Mouse (Mus musculus) urinary bladder, postnatal 25 days (tissue): Measurements from ENCODE around the gene Pglyrp3.
"Not testable (repeated sequence)": the region's sequence is repeated elsewhere in the genome, so short reads cannot be mapped to it uniquely, and the experiment has no call there.

Source experiments
- DNase-seq: peaks from one replicate; pipeline ENCODE4 v3.0.0; 2022; ENCODE audit warnings: low spot score

Gene Pglyrp3

DNA sequence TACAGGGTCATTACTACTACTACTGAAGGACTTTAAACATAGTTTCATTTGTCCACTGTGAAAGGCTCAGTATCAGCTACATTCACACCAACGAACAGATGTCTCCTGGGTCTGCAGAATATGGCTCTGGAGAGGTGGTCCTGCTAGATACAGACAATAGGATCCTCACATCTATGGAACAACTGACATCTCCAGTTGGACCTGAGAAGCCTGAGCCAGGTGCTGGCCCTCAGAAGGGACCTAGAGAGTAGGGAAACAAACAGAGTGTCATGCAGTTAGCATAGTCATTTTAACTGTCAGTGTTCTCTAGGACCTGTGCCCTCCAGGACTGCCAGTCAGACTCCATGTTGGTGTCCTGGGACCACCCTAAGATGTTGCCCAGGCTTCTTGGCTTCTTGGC, at the start of gene Pglyrp3:
Gene Pglyrp3 (plus strand): TSS at position 301 of the 400 bp plus-strand sequence.
- DNase-seq = no peak

DNA sequence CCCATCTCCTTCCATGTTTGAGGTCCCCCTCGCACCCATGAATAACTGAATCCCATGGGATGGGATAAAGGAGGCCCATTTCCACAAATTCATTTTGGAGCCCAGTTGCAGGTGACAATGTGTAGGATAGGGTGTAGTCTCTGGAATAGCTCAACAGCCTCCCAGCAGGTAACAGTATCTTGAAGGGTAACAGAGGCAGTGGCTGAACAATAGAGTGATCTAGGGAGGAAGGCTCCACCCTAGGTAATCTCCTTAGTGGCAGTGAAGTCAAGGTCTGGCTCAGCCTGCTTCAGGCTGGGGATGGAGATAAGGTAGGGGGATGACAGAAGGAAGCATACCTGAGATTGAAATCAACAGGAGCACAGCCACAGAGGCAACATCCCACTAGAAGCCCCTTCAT, 3.4 kb upstream of the Pglyrp3 start:
- no peak for DNase-seq

DNA sequence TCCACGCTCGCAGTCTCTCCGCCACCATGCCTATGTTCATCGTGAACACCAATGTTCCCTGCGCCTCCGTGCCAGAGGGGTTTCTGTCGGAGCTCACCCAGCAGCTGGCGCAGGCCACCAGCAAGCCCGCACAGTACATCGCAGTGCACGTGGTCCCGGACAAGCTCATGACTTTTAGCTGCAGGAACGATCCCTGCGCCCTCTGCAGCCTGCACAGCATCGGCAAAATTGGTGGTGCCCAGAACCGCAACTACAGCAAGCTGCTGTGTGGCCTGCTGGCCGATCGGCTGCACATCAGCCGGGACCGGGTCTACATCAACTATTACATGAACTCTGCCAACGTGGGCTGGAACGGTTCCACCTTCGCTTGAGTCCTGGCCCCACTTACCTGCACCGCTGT, 10.2 kb downstream of the Pglyrp3 start:
- not testable (repeated sequence) for DNase-seq

DNA sequence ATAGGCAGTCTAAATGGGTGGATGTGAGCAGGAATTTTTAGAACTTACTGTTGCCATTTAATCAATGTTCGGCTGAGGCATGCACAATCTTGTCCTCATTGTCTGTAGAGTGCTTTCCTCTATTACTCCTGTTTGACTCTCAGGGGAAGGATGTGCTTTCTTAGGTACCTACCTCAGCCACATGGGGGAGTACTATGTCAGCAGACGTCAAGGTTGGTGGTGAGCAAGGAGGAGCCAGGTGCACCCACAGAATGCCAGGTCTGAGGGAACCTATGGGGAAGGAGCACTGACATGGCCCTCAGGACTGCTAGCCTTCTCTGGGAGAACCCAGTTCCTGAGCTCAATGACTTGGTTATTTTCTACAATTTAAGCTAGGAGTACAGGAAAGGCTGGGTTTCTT, 18.8 kb downstream of the Pglyrp3 start:
- no peak for DNase-seq

DNA sequence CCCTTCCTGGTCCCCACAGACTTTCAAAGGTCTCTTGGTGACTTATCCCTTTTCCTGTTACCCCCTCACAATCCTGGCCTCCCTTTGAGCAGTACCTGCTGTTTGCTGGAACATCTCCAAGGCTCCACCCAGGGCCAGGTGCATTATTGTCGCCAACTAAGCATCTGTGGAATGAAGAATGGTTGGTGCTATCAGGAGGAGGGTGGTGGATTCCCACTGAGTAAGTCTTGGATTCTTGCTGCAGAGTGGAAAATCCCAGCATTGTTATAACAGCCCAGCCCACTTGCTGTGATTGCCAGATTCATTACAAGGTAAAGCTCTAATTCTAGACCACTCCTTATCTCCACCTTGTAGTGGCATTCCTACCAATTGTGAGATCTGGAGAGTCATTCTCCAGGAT, 19.5 kb downstream of the Pglyrp3 start:
- DNase-seq = no peak

DNA sequence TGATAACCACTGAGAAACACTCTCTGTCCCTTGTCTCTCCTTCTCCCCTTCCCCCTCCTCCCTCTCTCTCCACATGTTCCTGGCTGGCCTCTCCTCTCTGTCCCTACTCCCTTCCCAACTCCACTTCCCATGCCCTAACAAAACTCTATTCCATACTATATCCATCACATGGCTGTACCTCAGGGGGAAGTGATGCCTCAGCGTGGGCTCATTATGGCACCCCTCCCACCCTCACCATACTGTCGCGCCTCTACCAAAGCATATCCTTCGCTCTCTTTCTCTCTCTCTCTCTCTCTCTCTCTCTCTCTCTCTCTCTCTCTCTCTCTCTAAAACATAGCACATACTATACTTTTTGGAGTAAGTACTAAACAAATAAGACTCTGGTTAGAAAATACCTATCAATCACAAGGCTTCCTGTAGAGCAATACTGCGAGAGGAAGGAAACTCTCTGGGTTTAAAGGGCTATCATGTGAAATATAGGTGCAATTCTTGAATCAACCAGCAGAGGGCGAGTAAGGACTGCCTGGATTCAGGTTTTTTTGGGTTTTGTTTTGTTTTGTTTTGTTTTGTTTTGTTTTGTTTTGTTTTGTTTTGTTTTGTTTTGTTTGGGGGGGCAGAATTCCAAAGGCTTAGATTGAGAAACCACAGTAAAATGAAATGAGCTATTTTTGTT, 36.1 kb downstream of the Pglyrp3 start:
- DNase-seq = no peak

DNA sequence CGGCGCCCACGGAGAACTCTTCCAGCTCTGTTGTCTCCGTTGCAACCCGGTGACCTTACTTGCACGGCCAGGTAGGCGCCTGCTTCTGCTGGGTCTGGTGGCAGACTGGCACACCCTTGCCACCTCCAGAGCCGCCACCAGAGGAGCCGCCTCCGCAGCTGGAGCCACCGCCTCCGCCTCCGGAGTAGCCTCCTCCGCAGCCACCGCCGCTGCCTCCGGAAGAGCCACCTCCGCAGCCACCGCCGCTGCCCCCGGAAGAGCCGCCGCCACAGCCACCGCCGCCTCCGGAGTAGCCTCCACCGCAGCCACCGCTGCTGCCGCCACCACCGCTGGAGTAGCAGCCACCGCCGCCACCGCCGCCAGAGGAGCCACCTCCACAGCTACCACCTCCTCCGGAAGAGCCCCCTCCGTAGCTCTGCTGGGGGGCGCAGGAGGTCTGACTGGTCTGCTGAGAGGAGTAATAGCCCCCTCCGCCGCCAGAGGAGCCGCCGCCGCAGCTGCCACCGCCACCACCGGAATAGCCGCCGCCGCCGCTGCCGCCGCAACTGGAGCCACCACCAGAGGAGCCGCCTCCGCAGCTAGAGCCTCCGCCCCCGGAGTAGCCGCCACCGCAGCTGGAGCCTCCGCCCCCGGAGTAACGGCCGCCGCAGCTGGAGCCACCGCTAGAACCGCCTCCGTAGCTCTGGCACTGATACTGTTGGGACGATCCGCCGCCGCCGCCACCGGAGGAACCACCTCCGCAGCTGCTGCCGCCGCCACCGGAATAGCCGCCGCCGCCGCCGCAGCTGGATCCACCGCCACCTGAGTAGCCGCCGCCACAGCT, 66.3 kb downstream of the Pglyrp3 start:
- DNase-seq = peak; percentile 30
